Mouse (Mus musculus): ENCODE results near the gene Foxk1. TPM values are rescaled to one million over a fixed set of nuclear protein-coding genes. Genes with fewer than 3 reads are reported as not detected.

The Foxk1 gene
- polyA plus RNA-seq, 1 experiment from 2014 or later: 5.8 TPM

- peak overlapping the region; percentile 68 for H3K27ac ChIP-seq (ENCODE audit: poor library complexity, severe bottlenecking)
- no peak for ATAC-seq (ENCODE audit: insufficient number of reproducible peaks, low FRiP score)
- peaks cover 19% of the 10 kb centered on the region for H3K4me1 ChIP-seq (replicated peaks)
- H3K36me3 ChIP-seq: no peaks in the 10 kb centered on the region
- H3K9ac ChIP-seq: peak overlapping the region; percentile 64
- H3K4me2 ChIP-seq: peak overlapping the region; percentile 45
- 0 out of 2 replicates have a peak, but pooled peaks cover 7% of the 10 kb centered on the region for H3K9me3 ChIP-seq (replicated peaks)
- H3K4me3 ChIP-seq: peak overlapping the region; percentile 8; the same call in 1 of the 2 replicates
- WGBS: 14% methylated on average over 24 of the region's 24 CpGs
- no peaks in the 10 kb centered on the region for H3K27me3 ChIP-seq (replicated peaks)
Measured at GRCm38 (mm10) chr5:142371172-142372155, 29.8 kb upstream of the Foxk1 start.

GRCm38 (mm10) chr5:142372207-142372606 lies 29.1 kb upstream of the Foxk1 start:
- Histone ChIP-seq H3K4me1 (replicated peaks) (peaks cover 20% of the 10 kb centered on the region), H3K36me3 (no peaks in the 10 kb centered on the region), H3K4me3 (no peak overlapping the region), H3K9me3 (replicated peaks) (0 out of 2 replicates have a peak, but pooled peaks cover 7% of the 10 kb centered on the region), H3K27ac (ENCODE audit: poor library complexity, severe bottlenecking) (no peak overlapping the region), H3K27me3 (replicated peaks) (no peaks in the 10 kb centered on the region), H3K9ac (no peak overlapping the region), H3K4me2 (no peak overlapping the region)
- 52% methylated on average over 6 of the region's 6 CpGs for WGBS
- no peak for ATAC-seq (ENCODE audit: insufficient number of reproducible peaks, low FRiP score)

GRCm38 (mm10) chr5:142374343-142374742 lies 27.0 kb upstream of the Foxk1 start:
- Histone ChIP-seq H3K36me3 (no peaks in the 10 kb centered on the region), H3K27ac (ENCODE audit: poor library complexity, severe bottlenecking) (no peak overlapping the region), H3K9me3 (replicated peaks) (0 out of 2 replicates have a peak, but pooled peaks cover 7% of the 10 kb centered on the region), H3K4me1 (replicated peaks) (peaks cover 16% of the 10 kb centered on the region), H3K4me3 (no peak overlapping the region), H3K4me2 (no peak overlapping the region), H3K9ac (no peak overlapping the region), H3K27me3 (replicated peaks) (no peaks in the 10 kb centered on the region)
- WGBS: 67% methylated on average over 9 of the region's 9 CpGs
- ATAC-seq (ENCODE audit: insufficient number of reproducible peaks, low FRiP score): no peak

- WGBS: 91% methylated on average over 5 of the region's 5 CpGs
- Histone ChIP-seq H3K9me3 (replicated peaks) (0 out of 2 replicates have a peak, but pooled peaks cover 7% of the 10 kb centered on the region), H3K4me1 (replicated peaks) (peaks cover 16% of the 10 kb centered on the region), H3K27ac (ENCODE audit: poor library complexity, severe bottlenecking) (no peak overlapping the region), H3K27me3 (replicated peaks) (no peaks in the 10 kb centered on the region), H3K4me2 (no peak overlapping the region), H3K4me3 (no peak overlapping the region), H3K36me3 (no peaks in the 10 kb centered on the region), H3K9ac (no peak overlapping the region)
- no peak for ATAC-seq (ENCODE audit: insufficient number of reproducible peaks, low FRiP score)
Measured at GRCm38 (mm10) chr5:142375641-142376040, 25.7 kb upstream of the Foxk1 start.

- Histone ChIP-seq H3K4me1 (replicated peaks) (peaks cover 15% of the 10 kb centered on the region), H3K9ac (no peak overlapping the region), H3K4me2 (no peak overlapping the region), H3K27ac (ENCODE audit: poor library complexity, severe bottlenecking) (no peak overlapping the region), H3K27me3 (replicated peaks) (no peaks in the 10 kb centered on the region), H3K9me3 (replicated peaks) (0 out of 2 replicates have a peak, but pooled peaks cover 7% of the 10 kb centered on the region), H3K4me3 (no peak overlapping the region), H3K36me3 (no peaks in the 10 kb centered on the region)
- ATAC-seq (ENCODE audit: insufficient number of reproducible peaks, low FRiP score): no peak
- 84% methylated on average over 6 of the region's 6 CpGs for WGBS
Measured at GRCm38 (mm10) chr5:142376071-142376470, 25.2 kb upstream of the Foxk1 start.

- Histone ChIP-seq H3K27ac (ENCODE audit: poor library complexity, severe bottlenecking) (no peak overlapping the region), H3K4me2 (no peak overlapping the region), H3K9me3 (replicated peaks) (0 out of 2 replicates have a peak, but pooled peaks cover 7% of the 10 kb centered on the region), H3K4me1 (replicated peaks) (peaks cover 7% of the 10 kb centered on the region; the same call in 1 of the 2 replicates), H3K36me3 (no peaks in the 10 kb centered on the region), H3K4me3 (no peak overlapping the region), H3K9ac (no peak overlapping the region), H3K27me3 (replicated peaks) (no peaks in the 10 kb centered on the region)
- ATAC-seq (ENCODE audit: insufficient number of reproducible peaks, low FRiP score): no peak
- WGBS: 65% methylated on average over 2 of the region's 2 CpGs
Measured at GRCm38 (mm10) chr5:142378068-142378467, 23.2 kb upstream of the Foxk1 start.

GRCm38 (mm10) chr5:142380491-142380890 lies 20.8 kb upstream of the Foxk1 start:
- no peaks in the 10 kb centered on the region for H3K27me3 ChIP-seq (replicated peaks)
- no peak overlapping the region for H3K9ac ChIP-seq
- H3K4me1 ChIP-seq (replicated peaks): peaks cover 12% of the 10 kb centered on the region; the same call in 1 of the 2 replicates
- H3K4me3 ChIP-seq: no peak overlapping the region
- H3K27ac ChIP-seq (ENCODE audit: poor library complexity, severe bottlenecking): no peak overlapping the region
- 48% methylated on average over 6 of the region's 6 CpGs for WGBS
- H3K36me3 ChIP-seq: no peaks in the 10 kb centered on the region
- 0 out of 2 replicates have a peak, but pooled peaks have one; percentile 15 for ATAC-seq (ENCODE audit: insufficient number of reproducible peaks, low FRiP score)
- H3K4me2 ChIP-seq: no peak overlapping the region
- H3K9me3 ChIP-seq (replicated peaks): no peaks in the 10 kb centered on the region

GRCm38 (mm10) chr5:142384911-142385660 lies 16.2 kb upstream of the Foxk1 start:
- Histone ChIP-seq H3K27me3 (replicated peaks) (no peaks in the 10 kb centered on the region), H3K36me3 (no peaks in the 10 kb centered on the region), H3K4me2 (no peak overlapping the region; the same call in 1 of the 2 replicates), H3K4me3 (no peak overlapping the region), H3K9me3 (replicated peaks) (no peaks in the 10 kb centered on the region), H3K4me1 (replicated peaks) (peaks cover 20% of the 10 kb centered on the region), H3K9ac (no peak overlapping the region), H3K27ac (ENCODE audit: poor library complexity, severe bottlenecking) (peak overlapping the region; percentile 12; the same call in 1 of the 2 replicates)
- WGBS: 43% methylated on average over 23 of the region's 23 CpGs
- no peak for ATAC-seq (ENCODE audit: insufficient number of reproducible peaks, low FRiP score)

GRCm38 (mm10) chr5:142386329-142386728 lies 15.0 kb upstream of the Foxk1 start:
- Histone ChIP-seq H3K9ac (peak overlapping the region; percentile 44; the same call in 1 of the 2 replicates), H3K4me3 (no peak overlapping the region), H3K4me2 (0 out of 2 replicates have a peak overlapping the region, but pooled peaks have one; percentile 35), H3K27me3 (replicated peaks) (no peaks in the 10 kb centered on the region), H3K4me1 (replicated peaks) (peaks cover 21% of the 10 kb centered on the region), H3K27ac (ENCODE audit: poor library complexity, severe bottlenecking) (peak overlapping the region; percentile 43), H3K9me3 (replicated peaks) (no peaks in the 10 kb centered on the region), H3K36me3 (no peaks in the 10 kb centered on the region)
- ATAC-seq (ENCODE audit: insufficient number of reproducible peaks, low FRiP score): no peak
- 62% methylated on average over 6 of the region's 6 CpGs for WGBS

GRCm38 (mm10) chr5:142386784-142387680 lies 14.3 kb upstream of the Foxk1 start:
- peak overlapping the region; percentile 43 for H3K27ac ChIP-seq (ENCODE audit: poor library complexity, severe bottlenecking)
- H3K36me3 ChIP-seq: no peaks in the 10 kb centered on the region
- H3K9ac ChIP-seq: peak overlapping the region; percentile 44
- H3K4me3 ChIP-seq: no peak overlapping the region
- H3K27me3 ChIP-seq (replicated peaks): no peaks in the 10 kb centered on the region
- H3K4me2 ChIP-seq: peak overlapping the region; percentile 35
- peaks cover 28% of the 10 kb centered on the region for H3K4me1 ChIP-seq (replicated peaks)
- 0 out of 2 replicates have a peak, but pooled peaks have one; percentile 31 for ATAC-seq (ENCODE audit: insufficient number of reproducible peaks, low FRiP score)
- no peaks in the 10 kb centered on the region for H3K9me3 ChIP-seq (replicated peaks)
- 54% methylated on average over 17 of the region's 17 CpGs for WGBS
